Mouse (Mus musculus): ENCODE measurements around the gene Hist2h2aa1. TPM values are rescaled to one million over a fixed set of nuclear protein-coding genes. Genes with fewer than 3 reads are reported as not detected.
"Not testable (repeated sequence)": the region's sequence is repeated elsewhere in the genome, so short reads cannot be mapped to it uniquely, and the experiment has no call there.

Gene Hist2h2aa1
- polyA plus RNA-seq, 1 experiment = not detected

DNA sequence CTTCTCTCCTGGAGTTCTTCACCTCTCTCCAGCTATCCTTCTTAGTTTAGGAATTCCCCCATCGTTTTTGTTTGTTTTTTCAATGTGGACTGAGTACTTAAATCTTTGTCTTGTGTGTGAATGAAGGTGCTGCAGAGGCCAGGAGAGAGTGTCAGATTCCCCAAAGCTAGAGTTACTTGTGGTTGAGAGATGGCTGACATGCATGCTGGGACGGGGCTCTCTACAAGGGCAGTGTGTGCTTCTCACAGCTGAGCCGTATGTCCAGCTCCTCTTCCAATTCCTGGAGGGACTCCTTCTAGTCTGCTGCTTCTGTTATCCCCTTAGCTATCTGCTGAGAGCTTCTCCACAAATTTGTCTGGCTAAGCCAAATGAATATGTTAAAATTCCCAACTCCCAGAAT is 9.5 kb upstream of the Hist2h2aa1 start:
- no peak overlapping the region for H3ac ChIP-seq (ENCODE audit: control insufficient read depth, insufficient read length, low read depth)
- H3K36me3 ChIP-seq (ENCODE audit: control insufficient read depth, insufficient read depth) = no peaks in the 10 kb centered on the region
- no peak overlapping the region for H3K4me3 ChIP-seq (ENCODE audit: insufficient read depth, poor library complexity, severe bottlenecking)
- H3K79me3 ChIP-seq (ENCODE audit: low read depth) = no peaks in the 10 kb centered on the region
- H3K79me2 ChIP-seq (ENCODE audit: control insufficient read depth, insufficient read depth) = no peaks in the 10 kb centered on the region
- no peaks in the 10 kb centered on the region for H3K27me3 ChIP-seq (ENCODE audit: control insufficient read depth, insufficient read depth, insufficient read length)
- no peak for TF ChIP-seq USF1 (IDR thresholded peaks at IDR 0.05; ENCODE audit: low read depth)
- TF ChIP-seq CTCF (IDR thresholded peaks at IDR 0.05; ENCODE audit: control insufficient read depth, insufficient read depth, insufficient read length) = no peak
- TF ChIP-seq FOSL1 (IDR thresholded peaks at IDR 0.05; ENCODE audit: insufficient read depth, low read length, poor library complexity, severe bottlenecking) = no peak
- no peak for TF ChIP-seq MYOG (IDR thresholded peaks at IDR 0.05; ENCODE audit: control insufficient read depth, extremely low read depth, insufficient read length)
- no peak for TF ChIP-seq MAX (IDR thresholded peaks at IDR 0.05)
- no peak for TF ChIP-seq CEBPB (IDR thresholded peaks at IDR 0.05; ENCODE audit: low read depth)

DNA sequence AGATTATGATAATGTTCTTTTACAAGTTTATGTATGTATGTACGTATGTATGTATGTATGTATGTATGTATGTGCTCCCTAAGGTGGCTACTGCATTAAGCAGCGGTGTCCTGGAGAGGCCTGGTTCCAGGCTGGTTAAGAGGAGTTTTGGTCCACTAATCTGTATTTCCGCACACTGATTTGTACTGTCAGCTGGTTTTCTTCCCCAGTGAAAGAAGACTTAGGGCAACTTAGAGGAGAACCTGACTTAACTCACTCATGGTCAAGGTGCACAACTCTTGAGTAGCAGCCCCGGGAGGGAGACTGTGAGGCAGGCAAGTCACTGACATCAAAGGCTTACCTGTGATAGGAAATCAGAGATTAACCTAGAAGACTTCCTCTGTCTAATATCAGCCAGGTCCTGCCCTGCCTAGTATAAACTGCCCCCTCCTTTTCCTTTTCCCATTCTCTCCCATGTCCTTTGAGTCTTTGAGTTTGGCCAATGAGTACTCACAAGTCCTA is 8.4 kb upstream of the Hist2h2aa1 start:
- peak overlapping the region; percentile 7 for H3K4me3 ChIP-seq (ENCODE audit: insufficient read depth, poor library complexity, severe bottlenecking)
- TF ChIP-seq MAX (IDR thresholded peaks at IDR 0.05) (no peak), CEBPB (IDR thresholded peaks at IDR 0.05; ENCODE audit: low read depth) (no peak), CTCF (IDR thresholded peaks at IDR 0.05; ENCODE audit: control insufficient read depth, insufficient read depth, insufficient read length) (no peak), USF1 (IDR thresholded peaks at IDR 0.05; ENCODE audit: low read depth) (no peak), MYOD1 (IDR thresholded peaks at IDR 0.05; ENCODE audit: control insufficient read depth, insufficient read length, low read depth) (no peak), FOSL1 (IDR thresholded peaks at IDR 0.05; ENCODE audit: insufficient read depth, low read length, poor library complexity, severe bottlenecking) (no peak), MYOG (IDR thresholded peaks at IDR 0.05; ENCODE audit: control insufficient read depth, extremely low read depth, insufficient read length) (no peak)

DNA sequence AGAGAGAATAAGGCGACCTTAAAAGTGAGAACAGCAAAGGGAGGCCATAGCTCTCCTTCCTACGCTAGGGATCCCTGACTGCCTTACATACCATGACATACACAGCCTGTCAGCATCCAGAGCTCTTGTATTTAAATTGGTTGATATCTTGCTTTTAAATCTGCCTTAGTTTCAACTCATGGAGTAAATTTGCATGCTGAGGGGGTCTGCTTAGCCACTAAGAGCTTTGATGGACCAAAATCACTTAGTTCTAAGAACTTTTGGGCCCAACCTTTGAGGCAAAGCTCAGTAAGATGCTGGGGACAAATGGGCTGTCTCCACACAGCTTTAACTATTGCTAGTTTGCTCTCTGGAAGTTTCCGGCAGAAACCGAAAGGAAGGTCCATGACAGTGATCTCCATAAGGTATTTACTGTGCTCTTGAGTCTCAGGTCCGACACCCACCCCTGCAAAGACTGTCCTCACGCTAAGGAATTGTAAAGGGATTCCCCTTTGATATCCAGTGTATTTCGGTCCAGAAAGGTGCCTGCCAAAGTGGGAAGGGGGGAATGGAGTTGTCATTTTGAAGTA is 7.9 kb upstream of the Hist2h2aa1 start:
- H3K79me3 ChIP-seq (ENCODE audit: low read depth) = no peaks in the 10 kb centered on the region
- H3K4me3 ChIP-seq (ENCODE audit: insufficient read depth, poor library complexity, severe bottlenecking) = peak overlapping the region; percentile 42
- H3ac ChIP-seq (ENCODE audit: control insufficient read depth, insufficient read length, low read depth) = peak overlapping the region; percentile 68
- no peaks in the 10 kb centered on the region for H3K27me3 ChIP-seq (ENCODE audit: control insufficient read depth, insufficient read depth, insufficient read length)
- no peaks in the 10 kb centered on the region for H3K36me3 ChIP-seq (ENCODE audit: control insufficient read depth, insufficient read depth)
- TF ChIP-seq MYOD1 (IDR thresholded peaks at IDR 0.05; ENCODE audit: control insufficient read depth, insufficient read length, low read depth) (no peak), CTCF (IDR thresholded peaks at IDR 0.05; ENCODE audit: control insufficient read depth, insufficient read depth, insufficient read length) (no peak)
- H3K79me2 ChIP-seq (ENCODE audit: control insufficient read depth, insufficient read depth) = no peaks in the 10 kb centered on the region

More for the DNA sequence above, 8.4 kb upstream of the Hist2h2aa1 start:
- no peaks in the 10 kb centered on the region for H3K79me2 ChIP-seq (ENCODE audit: control insufficient read depth, insufficient read depth)
- no peaks in the 10 kb centered on the region for H3K79me3 ChIP-seq (ENCODE audit: low read depth)
- peak overlapping the region; percentile 68 for H3ac ChIP-seq (ENCODE audit: control insufficient read depth, insufficient read length, low read depth)
- no peaks in the 10 kb centered on the region for H3K27me3 ChIP-seq (ENCODE audit: control insufficient read depth, insufficient read depth, insufficient read length)
- H3K36me3 ChIP-seq (ENCODE audit: control insufficient read depth, insufficient read depth) = no peaks in the 10 kb centered on the region

DNA sequence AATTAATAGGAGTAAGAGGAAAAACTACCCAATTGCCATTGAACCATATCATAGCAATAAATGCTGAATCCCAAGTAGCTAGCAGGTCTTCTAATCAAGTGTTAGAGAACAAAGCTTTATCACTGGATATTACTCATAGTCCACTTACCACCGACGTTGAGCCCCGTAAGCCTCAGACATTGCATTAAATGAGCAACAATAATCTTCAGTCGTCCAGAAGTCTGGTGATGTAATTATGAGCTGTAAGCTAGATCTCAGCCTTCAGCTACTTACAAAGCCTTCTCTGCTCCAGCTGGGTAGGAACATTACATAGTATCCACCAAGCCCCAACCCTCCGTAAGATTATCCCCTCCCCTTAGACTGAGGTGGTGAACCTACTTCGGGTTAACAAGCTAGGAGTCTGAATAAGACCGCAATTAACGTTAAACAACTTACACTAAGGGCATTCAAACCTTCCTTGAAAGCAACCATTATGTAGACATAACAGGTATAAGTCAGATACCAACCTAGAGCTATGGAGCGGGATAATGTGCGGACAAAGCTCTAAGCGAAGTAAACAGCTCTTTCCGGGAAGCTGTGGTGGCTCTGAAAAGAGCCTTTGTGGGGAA is 7.3 kb upstream of the Hist2h2aa1 start:
- H3ac ChIP-seq (ENCODE audit: control insufficient read depth, insufficient read length, low read depth) = peak overlapping the region; percentile 68
- no peak for TF ChIP-seq FOSL1 (IDR thresholded peaks at IDR 0.05; ENCODE audit: insufficient read depth, low read length, poor library complexity, severe bottlenecking)
- no peak for TF ChIP-seq USF1 (IDR thresholded peaks at IDR 0.05; ENCODE audit: low read depth)
- TF ChIP-seq CEBPB (IDR thresholded peaks at IDR 0.05; ENCODE audit: low read depth) = no peak
- TF ChIP-seq MYOD1 (IDR thresholded peaks at IDR 0.05; ENCODE audit: control insufficient read depth, insufficient read length, low read depth) = no peak
- no peak for TF ChIP-seq CTCF (IDR thresholded peaks at IDR 0.05; ENCODE audit: control insufficient read depth, insufficient read depth, insufficient read length)
- no peak for TF ChIP-seq MAX (IDR thresholded peaks at IDR 0.05)
- no peak for TF ChIP-seq MYOG (IDR thresholded peaks at IDR 0.05; ENCODE audit: control insufficient read depth, extremely low read depth, insufficient read length)
- no peaks in the 10 kb centered on the region for H3K36me3 ChIP-seq (ENCODE audit: control insufficient read depth, insufficient read depth)
- no peaks in the 10 kb centered on the region for H3K79me3 ChIP-seq (ENCODE audit: low read depth)
- H3K4me3 ChIP-seq (ENCODE audit: insufficient read depth, poor library complexity, severe bottlenecking) = peak overlapping the region; percentile 42
- no peaks in the 10 kb centered on the region for H3K27me3 ChIP-seq (ENCODE audit: control insufficient read depth, insufficient read depth, insufficient read length)
- H3K79me2 ChIP-seq (ENCODE audit: control insufficient read depth, insufficient read depth) = no peaks in the 10 kb centered on the region

DNA sequence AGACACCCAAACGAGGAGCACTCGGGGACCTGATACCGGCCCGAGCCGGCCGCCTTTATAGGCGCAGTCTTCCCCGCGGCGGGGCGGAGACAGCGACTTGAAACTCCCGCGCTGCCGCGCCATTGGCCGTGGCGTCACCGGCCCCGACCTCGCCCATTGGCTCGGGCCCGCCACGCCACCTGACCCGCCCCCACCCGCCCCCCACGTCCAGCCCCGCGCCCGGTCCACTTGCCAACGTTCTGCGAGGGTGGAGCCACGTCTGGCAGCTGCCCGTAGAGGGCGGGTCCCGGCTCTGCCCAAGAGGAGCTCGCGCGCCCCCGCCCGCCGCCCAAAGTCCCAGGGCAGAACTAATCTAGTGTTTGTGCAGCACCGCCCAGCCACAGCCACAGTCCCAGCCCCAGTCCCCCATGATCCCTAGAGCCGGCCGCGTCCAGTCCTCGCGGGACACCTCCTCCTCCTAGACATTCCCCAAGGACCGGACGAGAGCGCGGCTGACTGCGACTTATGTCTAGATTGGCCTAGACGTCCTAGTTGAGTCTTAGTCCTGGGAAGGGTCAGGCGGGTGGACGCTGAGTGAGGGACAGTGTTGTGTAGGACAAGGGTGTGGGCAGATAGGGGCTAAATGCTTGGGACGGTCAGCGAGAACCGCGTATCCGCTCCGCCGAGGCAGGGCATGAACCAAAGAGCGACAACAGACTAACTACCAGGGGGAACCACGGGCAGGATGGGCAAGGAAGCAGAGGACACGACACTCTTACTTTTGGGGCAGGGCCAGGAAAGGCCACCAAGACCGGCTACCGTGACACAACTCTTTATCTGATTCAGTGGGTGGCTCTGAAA is 6.1 kb upstream of the Hist2h2aa1 start, which contains the start of gene Hist2h3c2:
Gene Hist2h3c2 (minus strand): TSS at position 174 of the 840 bp plus-strand sequence.
- Histone ChIP-seq H3ac (ENCODE audit: control insufficient read depth, insufficient read length, low read depth) (peak within 1 kb of the TSS; percentile 68), H3K4me3 (ENCODE audit: insufficient read depth, poor library complexity, severe bottlenecking) (peak within 1 kb of the TSS; percentile 42)
- not testable (repeated sequence) for H3K79me2 ChIP-seq (ENCODE audit: control insufficient read depth, insufficient read depth); H3K36me3 ChIP-seq (ENCODE audit: control insufficient read depth, insufficient read depth); H3K27me3 ChIP-seq (ENCODE audit: control insufficient read depth, insufficient read depth, insufficient read length); H3K79me3 ChIP-seq (ENCODE audit: low read depth)

DNA sequence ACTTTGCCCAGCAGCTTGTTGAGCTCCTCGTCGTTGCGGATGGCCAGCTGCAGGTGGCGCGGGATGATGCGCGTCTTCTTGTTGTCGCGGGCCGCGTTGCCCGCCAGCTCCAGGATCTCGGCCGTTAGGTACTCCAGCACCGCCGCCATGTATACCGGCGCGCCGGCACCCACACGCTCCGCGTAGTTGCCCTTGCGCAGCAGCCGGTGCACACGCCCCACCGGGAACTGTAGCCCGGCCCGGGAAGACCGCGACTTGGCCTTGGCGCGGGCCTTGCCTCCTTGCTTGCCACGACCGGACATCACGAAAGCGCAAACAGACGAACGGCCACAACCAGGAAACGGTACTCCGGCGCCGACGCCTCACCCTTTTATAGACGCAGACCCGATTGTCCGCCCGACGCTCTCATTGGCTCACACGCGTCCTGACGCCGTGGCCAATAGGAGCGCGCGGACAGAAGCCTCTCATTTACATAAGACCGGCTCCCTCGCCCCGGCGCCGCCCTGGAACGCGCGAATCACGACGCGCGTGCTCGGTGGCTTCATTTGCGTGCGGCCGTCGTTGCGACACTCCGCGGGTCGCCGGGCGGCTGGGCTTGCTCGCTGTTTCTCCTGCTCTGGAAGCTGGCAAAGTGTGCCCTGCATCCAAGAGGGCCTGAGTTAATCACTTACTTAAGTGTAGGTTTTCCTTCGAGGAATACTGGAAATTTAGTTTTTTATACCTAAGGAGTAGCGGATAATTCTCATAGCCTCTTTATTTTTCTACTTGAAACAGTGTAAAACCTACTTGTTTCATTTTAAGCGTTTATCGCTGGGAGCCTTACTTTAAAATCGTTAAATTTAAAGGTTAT is 5.1 kb upstream of the Hist2h2aa1 start, which contains the start of gene Hist2h2aa2:
Gene Hist2h2aa2 (minus strand): TSS at position 328 of the 850 bp plus-strand sequence.
- H3K27me3 ChIP-seq (ENCODE audit: control insufficient read depth, insufficient read depth, insufficient read length); H3K36me3 ChIP-seq (ENCODE audit: control insufficient read depth, insufficient read depth); H3K79me2 ChIP-seq (ENCODE audit: control insufficient read depth, insufficient read depth); H3K79me3 ChIP-seq (ENCODE audit: low read depth): not testable (repeated sequence)
- H3ac ChIP-seq (ENCODE audit: control insufficient read depth, insufficient read length, low read depth) = peak within 1 kb of the TSS; percentile 35
- peak within 1 kb of the TSS; percentile 29 for H3K4me3 ChIP-seq (ENCODE audit: insufficient read depth, poor library complexity, severe bottlenecking)

Measured in C2C12 (cell line).